Mouse (Mus musculus) thymus, postnatal 25 days (tissue): ENCODE data around the gene Gab1.

ENCODE experiments used
- DNase-seq: peaks from one replicate; pipeline ENCODE4 v3.0.0; 2022

Gene Gab1

GRCm38 (mm10) chr8:80840090-80840489 is 40.2 kb downstream of the Gab1 start:
- no peak for DNase-seq

GRCm38 (mm10) chr8:80838199-80838598 is 42.1 kb downstream of the Gab1 start:
- no peak for DNase-seq

DNA sequence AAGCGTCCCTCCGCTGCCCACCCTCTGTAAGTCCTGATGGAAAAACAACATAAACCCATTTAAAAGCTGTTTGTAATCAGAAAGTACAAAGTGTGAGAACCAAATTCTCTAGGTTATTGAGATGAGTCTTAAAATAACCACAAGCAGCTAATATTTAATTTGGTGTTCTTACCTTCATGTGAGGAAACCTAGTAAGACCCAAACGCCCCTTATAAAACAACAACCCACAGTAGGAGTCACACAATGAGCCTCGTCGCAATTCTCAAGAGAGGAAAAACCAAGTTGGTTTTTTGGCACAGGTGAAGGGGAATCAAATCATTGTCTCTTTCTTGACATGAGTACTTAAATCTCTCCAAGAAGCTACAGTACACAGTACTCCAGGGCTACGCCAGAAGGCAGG is 44.9 kb downstream of the Gab1 start:
- DNase-seq: no peak

DNA sequence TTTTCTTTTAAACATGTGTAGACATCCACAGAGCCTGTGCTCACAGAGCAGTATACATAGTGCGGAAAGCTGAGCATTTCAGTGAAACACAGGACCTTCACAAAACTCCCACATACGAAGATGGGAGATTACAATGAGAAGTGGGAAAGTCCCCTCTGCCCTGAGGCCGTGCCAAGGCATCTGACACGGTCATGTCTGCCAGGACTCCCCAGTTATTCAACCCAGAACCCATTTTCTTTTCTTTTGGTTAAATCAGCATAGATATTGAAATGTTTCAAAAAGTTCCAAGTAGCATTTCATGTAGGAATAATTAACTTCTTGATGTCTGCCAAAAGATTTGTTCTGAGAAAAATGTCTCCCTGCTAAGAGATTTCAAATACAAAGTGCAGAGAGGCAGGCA is 45.9 kb downstream of the Gab1 start:
- DNase-seq: no peak

GRCm38 (mm10) chr8:80832534-80832933 is 47.8 kb downstream of the Gab1 start:
- no peak for DNase-seq

- DNase-seq: no peak
Observed at GRCm38 (mm10) chr8:80831876-80832524, 48.3 kb downstream of the Gab1 start.

DNA sequence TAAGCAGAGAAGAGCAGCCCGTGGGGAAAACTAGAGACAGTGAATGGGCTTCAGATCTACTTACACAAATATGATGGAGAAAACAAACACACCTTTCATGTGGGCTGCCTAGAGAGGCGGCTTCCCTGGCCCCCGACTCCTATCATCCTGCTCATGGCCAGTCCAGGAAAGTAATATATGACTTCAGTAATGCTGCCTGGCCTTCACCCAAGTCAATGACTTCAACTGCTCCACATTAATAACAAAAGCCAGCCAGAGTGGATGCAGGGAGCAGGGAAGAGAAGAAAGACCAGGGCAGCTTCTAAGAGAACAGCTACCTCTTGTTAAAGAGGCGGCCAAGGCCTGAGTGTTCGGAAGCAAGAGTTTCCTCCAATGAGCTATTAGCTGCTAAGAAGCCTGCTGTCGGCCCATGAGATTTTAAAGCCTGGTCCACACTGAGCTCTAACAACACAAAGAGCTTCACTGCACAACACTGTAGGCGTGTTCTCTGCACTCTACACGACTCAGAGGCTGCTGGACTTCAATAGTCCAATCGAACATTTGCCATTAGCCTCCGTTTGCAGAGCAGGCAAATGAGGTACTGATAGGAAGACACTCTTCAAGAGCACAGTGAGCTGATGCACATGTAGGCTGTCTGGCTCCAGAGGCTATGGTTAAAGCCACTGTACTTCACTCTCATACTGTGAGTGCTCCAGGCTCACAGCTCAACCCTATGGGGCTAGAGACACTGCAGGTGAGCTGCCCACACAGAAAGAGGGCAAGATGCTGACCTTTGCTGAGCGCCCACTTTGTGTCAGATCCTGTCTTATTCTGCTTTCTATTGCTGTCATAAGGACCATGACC is 49.4 kb downstream of the Gab1 start:
- DNase-seq: no peak

DNA sequence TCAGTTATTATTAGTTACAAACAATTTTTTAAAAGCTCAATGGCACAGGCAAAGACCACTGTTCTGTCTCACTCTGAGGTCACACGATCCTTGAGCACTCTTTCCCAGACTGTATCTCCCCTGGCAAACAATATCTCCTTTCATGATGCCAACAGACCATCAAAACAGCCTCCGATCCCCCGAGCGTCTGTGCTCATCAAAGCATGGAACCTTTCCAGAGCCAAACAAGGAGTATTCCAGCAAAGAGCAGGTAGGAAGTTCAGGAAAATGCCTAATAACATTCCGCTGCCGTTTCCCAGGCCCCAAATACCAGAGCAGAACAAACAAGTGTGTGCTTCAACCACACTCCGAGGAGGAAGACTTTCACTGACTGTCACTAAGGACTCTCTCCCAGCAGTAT is 50.2 kb downstream of the Gab1 start:
- no peak for DNase-seq

- no peak for DNase-seq
Observed at GRCm38 (mm10) chr8:80826996-80827395, 53.3 kb downstream of the Gab1 start.

GRCm38 (mm10) chr8:80825136-80825535 is 55.2 kb downstream of the Gab1 start:
- DNase-seq: no peak

GRCm38 (mm10) chr8:80824426-80824825 is 55.9 kb downstream of the Gab1 start:
- DNase-seq: no peak

GRCm38 (mm10) chr8:80823250-80823649 is 57.1 kb downstream of the Gab1 start:
- no peak for DNase-seq

- DNase-seq: no peak
Observed at GRCm38 (mm10) chr8:80821367-80822225, 58.7 kb downstream of the Gab1 start.

- no peak for DNase-seq
Observed at GRCm38 (mm10) chr8:80818978-80819377, 61.3 kb downstream of the Gab1 start.

DNA sequence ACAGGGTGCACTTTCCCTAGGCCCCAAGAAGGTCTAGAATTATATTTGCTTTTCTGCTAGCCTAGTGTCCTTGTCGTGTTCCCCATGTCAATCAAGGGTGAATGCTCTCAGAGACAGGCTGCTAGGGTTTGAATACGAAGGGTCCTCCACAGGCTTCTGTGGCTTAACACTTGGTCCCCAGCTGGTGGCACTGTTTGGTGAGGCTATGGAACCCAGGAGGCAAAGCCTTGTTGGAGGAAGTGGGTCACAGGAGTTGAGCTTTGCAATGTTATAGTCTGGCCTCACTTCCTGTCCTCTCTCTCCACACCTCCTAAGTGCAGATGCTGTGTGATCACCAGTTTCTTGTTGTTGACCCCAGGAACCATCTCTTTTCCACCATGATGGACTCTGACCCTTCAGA is 63.3 kb downstream of the Gab1 start:
- no peak for DNase-seq

GRCm38 (mm10) chr8:80815179-80815578 is 65.1 kb downstream of the Gab1 start:
- no peak for DNase-seq

DNA sequence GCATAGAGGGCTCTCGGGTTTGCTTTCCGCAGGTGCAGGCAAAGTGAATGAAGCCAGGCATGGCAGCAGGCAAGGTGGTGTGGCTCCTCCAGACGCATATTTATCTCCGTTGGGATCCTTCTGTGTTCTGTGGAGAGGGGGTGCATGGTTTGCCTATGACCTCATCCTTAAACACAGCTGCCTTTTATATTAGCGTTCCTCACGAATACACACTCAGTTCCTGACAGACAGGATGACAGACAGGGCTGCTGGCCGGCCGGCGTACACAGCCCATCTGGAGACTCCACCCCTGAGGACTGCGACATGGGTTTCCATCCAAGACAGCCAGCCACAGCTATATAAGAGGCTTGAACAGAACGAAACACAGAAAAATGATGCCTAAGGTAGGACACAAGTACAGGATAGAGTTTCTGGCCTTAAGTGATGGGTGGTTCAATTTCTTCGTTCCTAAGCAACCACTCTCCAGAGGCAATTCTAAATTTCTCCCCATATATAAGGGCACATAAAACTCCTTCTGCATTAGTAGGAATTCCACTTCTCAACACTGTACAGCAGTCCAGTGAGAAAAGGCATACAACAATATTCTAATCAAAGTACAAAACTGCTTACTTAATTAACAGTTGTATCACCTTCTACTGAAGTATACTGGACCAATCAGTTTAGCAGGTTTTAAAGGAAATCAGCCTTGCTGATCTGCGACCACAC is 66.1 kb downstream of the Gab1 start:
- no peak for DNase-seq

GRCm38 (mm10) chr8:80813439-80813838 is 66.9 kb downstream of the Gab1 start:
- peak; percentile 12 for DNase-seq

- no peak for DNase-seq
Observed at GRCm38 (mm10) chr8:80811591-80811991, 68.7 kb downstream of the Gab1 start.

- no peak for DNase-seq
Observed at GRCm38 (mm10) chr8:80810916-80811315, 69.4 kb downstream of the Gab1 start.

DNA sequence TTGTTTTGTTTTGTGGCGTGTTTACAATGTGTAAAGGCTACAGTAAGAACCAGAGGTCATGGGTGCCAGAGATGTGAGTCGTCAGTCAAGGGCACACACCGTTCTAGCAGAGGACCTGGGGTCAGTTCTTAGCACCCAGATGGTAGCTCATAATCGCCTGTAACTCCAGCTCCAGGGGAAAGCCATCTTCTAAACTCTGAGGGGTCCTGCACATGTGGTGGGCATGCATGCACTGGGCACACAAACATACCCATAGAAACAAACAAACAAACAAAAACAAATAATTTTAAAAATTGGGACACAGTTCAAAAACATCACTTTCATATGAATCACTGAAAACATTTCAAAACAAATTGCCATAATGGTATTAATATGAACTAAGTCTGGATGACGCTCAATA is 69.9 kb downstream of the Gab1 start:
- DNase-seq: no peak

- no peak for DNase-seq
Observed at GRCm38 (mm10) chr8:80807807-80808505, 72.4 kb downstream of the Gab1 start.
